Mouse (Mus musculus) hindbrain, embryonic 15.5 days (tissue): Measurements from ENCODE around the gene Sf3b3. TPM values are rescaled to one million over a fixed set of nuclear protein-coding genes. Genes with fewer than 3 reads are reported as not detected.
A peak's percentile ranks its signal among the peaks of the same experiment; 100 is the strongest.

Source experiments
- ATAC-seq: fragments of 200-750 bp; cut with Nextera tagmentation; 2 replicates; pipeline ENCODE4 v1.8.0; 2017; ENCODE audit warnings: low read depth, moderate number of reproducible peaks, moderate TSS enrichment; ENCODE audit not compliant: low FRiP score
- H3K27ac ChIP-seq: fragments of 300-500 bp; sonication (generic); replicated peaks from 2 replicates; pipeline ENCODE4 v1.5.1; 2015; ENCODE audit warnings: mild to moderate bottlenecking, inconsistent platforms
- H3K27me3 ChIP-seq: fragments of 300-500 bp; sonication (generic); 2 replicates; pipeline ENCODE4 v1.6.1; 2015; ENCODE audit warnings: control low read depth, inconsistent platforms
- H3K36me3 ChIP-seq: fragments of 300-500 bp; sonication (generic); 2 replicates; pipeline ENCODE4 v1.6.1; 2015; ENCODE audit warnings: control low read depth, inconsistent platforms
- H3K4me1 ChIP-seq: fragments of 300-500 bp; sonication (generic); replicated peaks from 2 replicates; pipeline ENCODE4 v1.6.1; 2015; ENCODE audit warnings: control low read depth, inconsistent platforms
- H3K4me2 ChIP-seq: fragments of 300-500 bp; sonication (generic); 2 replicates; pipeline ENCODE4 v1.6.1; 2015; ENCODE audit warnings: moderate library complexity, mild to moderate bottlenecking, inconsistent platforms
- H3K4me3 ChIP-seq: fragments of 300-500 bp; sonication (generic); 2 replicates; pipeline ENCODE4 v1.5.1; 2015; ENCODE audit warnings: mild to moderate bottlenecking, inconsistent platforms
- H3K9ac ChIP-seq: fragments of 300-500 bp; sonication (generic); 2 replicates; pipeline ENCODE4 v1.6.1; 2015; ENCODE audit warnings: inconsistent platforms
- H3K9me3 ChIP-seq: fragments of 300-500 bp; sonication (generic); 2 replicates; pipeline ENCODE4 v1.6.1; 2016; ENCODE audit warnings: control low read depth, inconsistent platforms
- WGBS: fragments of 180-500 bp; shearing (Covaris S2); methylation state at CpG from one replicate; pipeline ENCODE4 v1.1.7; 2015; 5-methylcytosine and 5-hydroxymethylcytosine counted together
- polyA plus RNA-seq: library from polyadenylated mRNA; unstranded; fragments of >200 nt; fragmentation: Nextera tagmentation; extraction: Ambion mirVana; gene quantifications from 2 replicates; pipeline ENCODE4 v1.2.1, GENCODE M21; 2015

The Sf3b3 gene
- polyA plus RNA-seq, 1 experiment from 2014 or later: 90.7 TPM

- H3K4me1 ChIP-seq: no peaks in the 10 kb centered on the region
- 96% methylated on average over 7 of the region's 7 CpGs for WGBS
Measured at GRCm38 (mm10) chr8:110812349-110813080, 34.1 kb downstream of the Sf3b3 start.

DNA sequence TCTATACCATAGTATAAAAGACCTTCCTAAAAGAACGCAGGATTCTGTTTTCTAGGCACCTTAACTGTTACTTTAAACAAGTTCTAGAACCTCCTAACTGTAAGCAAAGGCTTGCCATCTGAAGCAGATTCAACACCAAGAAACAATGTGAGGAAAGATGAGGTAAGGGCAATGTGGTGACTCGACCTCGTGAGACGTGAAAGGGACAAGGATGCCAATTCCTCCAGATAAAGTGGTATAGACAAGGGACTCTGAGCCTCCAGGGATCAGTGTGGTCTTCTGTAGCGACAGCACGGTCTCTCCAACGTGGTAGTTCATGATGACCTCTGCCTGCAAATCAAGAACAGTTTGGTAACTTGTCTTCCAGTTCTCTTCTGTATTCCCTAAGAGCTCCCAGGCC, 34.8 kb downstream of the Sf3b3 start:
- ATAC-seq: no peak
- WGBS: 94% methylated on average over 7 of the region's 7 CpGs

More at GRCm38 (mm10) chr8:110812349-110813080, 34.1 kb downstream of the Sf3b3 start:
- Histone ChIP-seq H3K27ac (no peak overlapping the region), H3K27me3 (no peaks in the 10 kb centered on the region), H3K9ac (no peak overlapping the region), H3K9me3 (no peaks in the 10 kb centered on the region), H3K4me2 (no peak overlapping the region), H3K4me3 (no peak overlapping the region), H3K36me3 (peaks cover 88% of the 10 kb centered on the region)
- ATAC-seq: no peak

GRCm38 (mm10) chr8:110811116-110811515, 35.5 kb downstream of the Sf3b3 start:
- no peak for ATAC-seq
- H3K4me3 ChIP-seq: no peak overlapping the region
- WGBS: 99% methylated on average over 3 of the region's 3 CpGs
- no peaks in the 10 kb centered on the region for H3K4me1 ChIP-seq
- no peak overlapping the region for H3K9ac ChIP-seq
- no peaks in the 10 kb centered on the region for H3K27me3 ChIP-seq
- H3K27ac ChIP-seq: no peak overlapping the region
- peaks cover 74% of the 10 kb centered on the region for H3K36me3 ChIP-seq
- no peaks in the 10 kb centered on the region for H3K9me3 ChIP-seq
- H3K4me2 ChIP-seq: no peak overlapping the region

More for the DNA sequence above, 34.8 kb downstream of the Sf3b3 start:
- H3K9ac ChIP-seq: no peak overlapping the region
- H3K9me3 ChIP-seq: no peaks in the 10 kb centered on the region
- H3K4me1 ChIP-seq: no peaks in the 10 kb centered on the region
- no peak overlapping the region for H3K4me3 ChIP-seq
- peaks cover 81% of the 10 kb centered on the region for H3K36me3 ChIP-seq
- no peak overlapping the region for H3K4me2 ChIP-seq
- no peak overlapping the region for H3K27ac ChIP-seq
- H3K27me3 ChIP-seq: no peaks in the 10 kb centered on the region

DNA sequence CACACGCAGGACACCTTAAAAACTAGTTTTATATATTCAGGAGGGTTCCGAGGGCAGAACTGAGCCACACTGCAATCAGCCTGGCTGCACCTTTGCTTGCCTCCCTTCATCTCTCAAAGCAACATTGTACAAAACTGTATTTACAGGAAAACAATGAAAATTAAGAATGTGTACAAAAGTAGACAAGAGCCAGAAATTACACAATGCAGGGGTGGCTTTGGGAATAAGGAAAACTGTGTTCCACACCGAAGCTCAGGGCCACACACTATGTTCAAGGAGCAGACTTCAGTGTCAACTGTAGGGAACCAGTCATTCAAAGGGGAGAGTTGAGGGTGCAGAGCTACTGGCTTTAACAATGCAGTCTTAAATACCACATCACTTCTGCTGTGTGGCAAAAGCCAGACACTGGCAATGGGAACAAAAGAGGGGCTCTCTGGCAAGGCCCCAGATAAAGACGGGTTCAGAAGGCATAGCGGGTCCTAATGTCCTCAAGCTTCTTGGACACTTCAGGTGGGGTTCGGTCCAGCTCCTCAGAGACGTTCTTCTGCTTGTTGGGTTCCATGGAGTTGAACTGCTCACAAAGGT, 36.0 kb downstream of the Sf3b3 start:
- no peak overlapping the region for H3K9ac ChIP-seq
- no peaks in the 10 kb centered on the region for H3K4me1 ChIP-seq
- H3K27ac ChIP-seq: no peak overlapping the region
- H3K9me3 ChIP-seq: no peaks in the 10 kb centered on the region
- no peak overlapping the region for H3K4me2 ChIP-seq
- no peak overlapping the region for H3K4me3 ChIP-seq
- H3K36me3 ChIP-seq: peaks cover 69% of the 10 kb centered on the region
- 83% methylated on average over 7 of the region's 7 CpGs for WGBS
- H3K27me3 ChIP-seq: no peaks in the 10 kb centered on the region
- ATAC-seq: no peak

DNA sequence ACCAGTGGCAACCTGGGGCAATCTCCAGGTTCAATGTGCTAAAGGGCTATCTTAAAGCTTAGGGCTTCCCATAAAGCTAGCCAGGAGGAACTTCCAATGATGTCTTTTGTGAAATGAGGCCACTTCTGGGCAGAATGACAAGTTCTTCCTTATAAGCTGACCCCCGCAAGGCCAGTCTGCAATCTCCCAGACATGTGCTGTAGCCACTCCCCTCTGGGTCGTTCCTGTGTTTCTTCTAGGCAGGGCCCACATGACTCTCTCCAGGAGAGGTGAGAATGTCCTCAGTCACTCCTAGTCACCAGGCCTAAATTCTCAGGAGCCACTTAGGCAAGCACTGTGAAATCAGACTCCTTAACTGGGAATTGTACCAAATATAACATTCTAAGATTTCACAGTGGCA, 36.8 kb downstream of the Sf3b3 start:
- Histone ChIP-seq H3K27ac (no peak overlapping the region), H3K4me1 (no peaks in the 10 kb centered on the region), H3K4me3 (no peak overlapping the region), H3K9me3 (no peaks in the 10 kb centered on the region), H3K4me2 (no peak overlapping the region), H3K36me3 (peaks cover 62% of the 10 kb centered on the region), H3K27me3 (no peaks in the 10 kb centered on the region), H3K9ac (no peak overlapping the region)
- ATAC-seq: no peak
- WGBS: 69% methylated on average over 2 of the region's 2 CpGs

- WGBS: 64% methylated on average over 13 of the region's 13 CpGs
- H3K27me3 ChIP-seq: no peaks in the 10 kb centered on the region
- no peak overlapping the region for H3K4me3 ChIP-seq
- H3K9ac ChIP-seq: no peak overlapping the region
- H3K36me3 ChIP-seq: peaks cover 52% of the 10 kb centered on the region
- no peaks in the 10 kb centered on the region for H3K9me3 ChIP-seq
- H3K27ac ChIP-seq: 0 out of 2 replicates have a peak overlapping the region, but pooled peaks have one; percentile 15
- H3K4me1 ChIP-seq: no peaks in the 10 kb centered on the region
- no peak overlapping the region for H3K4me2 ChIP-seq
- no peak for ATAC-seq
Measured at GRCm38 (mm10) chr8:110808495-110809472, 37.8 kb downstream of the Sf3b3 start.

DNA sequence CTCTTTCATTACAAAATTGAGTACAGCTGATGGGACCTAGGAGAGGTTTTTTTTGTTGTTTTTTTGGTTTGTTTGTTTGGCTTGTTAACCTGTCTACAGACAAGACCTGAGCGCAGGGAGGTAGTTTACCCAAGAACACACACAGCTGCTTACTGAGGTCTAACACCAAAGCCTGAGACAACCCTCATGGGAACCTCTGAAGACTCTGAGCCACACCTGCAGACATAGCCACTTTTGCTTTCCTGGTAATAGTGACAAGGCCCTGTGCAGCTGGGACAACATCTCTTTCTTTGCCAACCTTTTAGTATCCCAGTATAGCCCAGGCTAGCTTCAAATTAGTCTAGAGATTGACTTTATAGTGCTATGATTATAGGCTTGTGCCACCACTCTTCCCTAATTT, 40.4 kb downstream of the Sf3b3 start:
- Histone ChIP-seq H3K27me3 (no peaks in the 10 kb centered on the region), H3K36me3 (peaks cover 25% of the 10 kb centered on the region), H3K9me3 (no peaks in the 10 kb centered on the region), H3K27ac (no peak overlapping the region), H3K4me1 (no peaks in the 10 kb centered on the region), H3K4me3 (no peak overlapping the region), H3K9ac (no peak overlapping the region), H3K4me2 (no peak overlapping the region)
- ATAC-seq: no peak
- 91% methylated on average over 1 of the region's 1 CpGs for WGBS

- 40% methylated on average over 12 of the region's 12 CpGs for WGBS
- no peak for ATAC-seq
- no peak within 1 kb of the TSS for H3K27ac ChIP-seq
- no peaks in the 10 kb centered on the region for H3K27me3 ChIP-seq
- no peaks in the 10 kb centered on the region for H3K4me1 ChIP-seq
- H3K9ac ChIP-seq: no peak within 1 kb of the TSS
- H3K4me2 ChIP-seq: no peak within 1 kb of the TSS
- no peak within 1 kb of the TSS for H3K4me3 ChIP-seq
- H3K9me3 ChIP-seq: no peaks in the 10 kb centered on the region
- peaks cover 20% of the 10 kb centered on the region for H3K36me3 ChIP-seq
Measured at GRCm38 (mm10) chr8:110805669-110806068, 40.9 kb downstream of the Sf3b3 start, which contains the start of gene Il34. Gene Il34 (minus strand): TSS chr8:110805924.

DNA sequence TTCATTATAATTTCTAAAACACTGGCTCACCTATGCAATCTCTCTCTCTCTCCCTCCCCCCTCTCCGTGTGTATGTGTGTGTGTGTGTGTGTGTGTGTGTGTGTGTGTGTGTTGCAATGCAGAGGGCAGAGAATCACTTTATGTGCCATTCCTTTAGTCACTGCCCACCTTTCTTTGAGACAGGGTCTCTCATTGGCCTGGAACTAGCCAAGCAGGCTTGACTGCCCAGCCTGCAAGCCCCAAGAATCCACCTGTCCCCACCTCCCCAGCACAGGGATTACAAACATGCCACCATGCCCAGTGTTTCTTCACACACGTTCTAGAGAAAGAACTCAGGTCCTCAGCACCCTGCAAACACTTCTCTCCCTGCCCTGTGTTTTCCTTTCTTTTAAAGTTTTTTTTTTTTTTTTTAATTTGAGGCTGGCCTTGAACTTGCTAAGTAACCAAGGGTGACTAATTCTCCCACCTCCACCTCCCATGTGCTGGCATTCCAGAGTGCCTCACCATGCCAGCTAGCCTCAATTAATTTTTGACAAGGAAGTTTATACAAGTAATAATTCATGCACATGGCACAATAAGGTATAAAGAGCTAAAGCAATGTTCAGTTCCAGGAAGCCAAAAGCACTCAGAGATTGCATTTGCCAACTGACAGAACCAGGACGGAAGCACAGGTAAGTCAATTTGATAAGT, 41.6 kb downstream of the Sf3b3 start:
- no peak for ATAC-seq
- H3K4me3 ChIP-seq: no peak overlapping the region
- H3K36me3 ChIP-seq: peaks cover 14% of the 10 kb centered on the region
- no peak overlapping the region for H3K27ac ChIP-seq
- WGBS: 62% methylated on average over 3 of the region's 3 CpGs
- no peaks in the 10 kb centered on the region for H3K27me3 ChIP-seq
- H3K4me2 ChIP-seq: no peak overlapping the region
- H3K9me3 ChIP-seq: no peaks in the 10 kb centered on the region
- no peak overlapping the region for H3K9ac ChIP-seq
- H3K4me1 ChIP-seq: no peaks in the 10 kb centered on the region

- Histone ChIP-seq H3K36me3 (peaks cover 3% of the 10 kb centered on the region), H3K4me3 (no peak overlapping the region), H3K9ac (no peak overlapping the region), H3K27ac (no peak overlapping the region), H3K9me3 (no peaks in the 10 kb centered on the region), H3K4me2 (no peak overlapping the region), H3K4me1 (no peaks in the 10 kb centered on the region), H3K27me3 (no peaks in the 10 kb centered on the region)
- no peak for ATAC-seq
- 89% methylated on average over 9 of the region's 9 CpGs for WGBS
Measured at GRCm38 (mm10) chr8:110803856-110804255, 42.7 kb downstream of the Sf3b3 start.

DNA sequence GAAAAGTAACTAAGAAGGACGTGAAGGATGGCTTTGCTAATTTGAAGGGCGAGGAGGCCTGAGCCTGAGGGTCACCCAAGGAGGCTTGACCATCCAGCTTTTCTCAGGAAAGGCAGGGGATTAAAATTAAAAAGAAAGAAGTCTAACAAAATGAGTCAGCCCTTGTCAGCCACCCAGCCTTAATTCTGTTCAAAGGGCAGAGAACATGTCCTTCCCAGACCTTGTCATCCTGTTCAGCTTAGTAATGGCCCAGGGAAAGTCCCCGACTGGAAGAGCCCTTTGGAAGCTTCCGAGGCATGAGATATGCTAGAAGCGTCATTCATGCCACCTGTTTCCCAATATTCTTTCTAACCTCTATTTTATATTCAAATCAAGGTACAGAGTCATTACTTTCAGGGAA, 43.6 kb downstream of the Sf3b3 start:
- Histone ChIP-seq H3K27ac (no peak overlapping the region), H3K9me3 (no peaks in the 10 kb centered on the region), H3K9ac (no peak overlapping the region), H3K4me2 (no peak overlapping the region), H3K36me3 (no peaks in the 10 kb centered on the region), H3K4me3 (no peak overlapping the region), H3K27me3 (no peaks in the 10 kb centered on the region), H3K4me1 (no peaks in the 10 kb centered on the region)
- 80% methylated on average over 5 of the region's 5 CpGs for WGBS
- no peak for ATAC-seq
